Mouse (Mus musculus): ENCODE measurements at regions not wholly inside any gene's neighbourhood (a gene's known extent, or its start where the extent isn't known, plus 50 kb on each side); places are given as distances from the start of the nearest gene placed in this dataset.

GRCm38 (mm10) chr8:125619336-125619906, 49.8 kb upstream of the Sipa1l2 start:
- H3K27me3 ChIP-seq (ENCODE audit: control insufficient read depth, insufficient read depth, low read length), result no peaks in the 10 kb centered on the region
- H3K27ac ChIP-seq (ENCODE audit: control insufficient read depth, insufficient read depth, low read length), result no peak overlapping the region
- H3K36me3 ChIP-seq (ENCODE audit: control insufficient read depth, insufficient read depth, low read length), result no peaks in the 10 kb centered on the region
- no peak overlapping the region for H3K4me3 ChIP-seq (ENCODE audit: control insufficient read depth, insufficient read depth, low read length)
- peak; percentile 43 for DNase-seq
- WGBS, result 57% methylated on average over 12 of the region's 12 CpGs
- TF ChIP-seq POLR2A (IDR thresholded peaks at IDR 0.05; ENCODE audit: control insufficient read depth, extremely low read depth, insufficient read depth, low read length, poor library complexity), result no peak
- TF ChIP-seq CTCF (IDR thresholded peaks at IDR 0.05; ENCODE audit: borderline replicate concordance, control insufficient read depth, extremely low read depth, insufficient read depth, low read length, poor library complexity), result no peak
- H3K4me1 ChIP-seq (replicated peaks; ENCODE audit: control insufficient read depth, insufficient read depth, low read length), result peaks cover 7% of the 10 kb centered on the region
